Mouse (Mus musculus): ENCODE data around the gene Atxn7l1. TPM values are rescaled to one million over a fixed set of nuclear protein-coding genes. Genes with fewer than 3 reads are reported as not detected.
A peak's percentile ranks its signal among the peaks of the same experiment; 100 is the strongest.

The Atxn7l1 gene
- polyA plus RNA-seq, 1 experiment from 2014 or later: 23.9 TPM

- no peak overlapping the region for H3K9ac ChIP-seq (replicated peaks; ENCODE audit: low read length)
These were observed 166.6 kb downstream of the Atxn7l1 start for GRCm38 (mm10) chr12:33313828-33314671.

GRCm38 (mm10) chr12:33314924-33315643 is 167.6 kb downstream of the Atxn7l1 start:
- Histone ChIP-seq H3K9ac (replicated peaks; ENCODE audit: low read length) (no peak overlapping the region), H3K9me3 (ENCODE audit: control insufficient read depth, low read length) (no peaks in the 10 kb centered on the region), H3K4me3 (replicated peaks; ENCODE audit: low read depth, low read length) (no peak overlapping the region), H3K27ac (replicated peaks; ENCODE audit: low read depth, low read length) (no peak overlapping the region), H3K27me3 (ENCODE audit: control insufficient read depth, insufficient read depth, low read length) (no peaks in the 10 kb centered on the region), H3K36me3 (ENCODE audit: control insufficient read depth, insufficient read depth, low read length) (no peaks in the 10 kb centered on the region), H3K4me1 (ENCODE audit: control insufficient read depth, insufficient read depth, low read length) (0 out of 2 replicates have a peak, but pooled peaks cover 2% of the 10 kb centered on the region), H3K4me2 (ENCODE audit: low read length) (no peak overlapping the region)
- 86% methylated on average over 16 of the region's 16 CpGs for WGBS
- DNase-seq (no peak), ATAC-seq (ENCODE audit: low FRiP score, low TSS enrichment) (no peak)

More at GRCm38 (mm10) chr12:33313828-33314671, 166.6 kb downstream of the Atxn7l1 start:
- WGBS: 33% methylated on average over 14 of the region's 14 CpGs
- Histone ChIP-seq H3K4me1 (ENCODE audit: control insufficient read depth, insufficient read depth, low read length) (0 out of 2 replicates have a peak, but pooled peaks cover 2% of the 10 kb centered on the region), H3K27me3 (ENCODE audit: control insufficient read depth, insufficient read depth, low read length) (no peaks in the 10 kb centered on the region), H3K9me3 (ENCODE audit: control insufficient read depth, low read length) (no peaks in the 10 kb centered on the region), H3K36me3 (ENCODE audit: control insufficient read depth, insufficient read depth, low read length) (no peaks in the 10 kb centered on the region), H3K4me3 (replicated peaks; ENCODE audit: low read depth, low read length) (no peak overlapping the region), H3K4me2 (ENCODE audit: low read length) (no peak overlapping the region), H3K27ac (replicated peaks; ENCODE audit: low read depth, low read length) (0 out of 2 replicates have a peak overlapping the region, but pooled peaks have one; percentile 49)
- ATAC-seq (ENCODE audit: low FRiP score, low TSS enrichment) (no peak), DNase-seq (peak; percentile 62)

GRCm38 (mm10) chr12:33315804-33316203 is 168.3 kb downstream of the Atxn7l1 start:
- H3K27ac ChIP-seq (replicated peaks; ENCODE audit: low read depth, low read length): no peak overlapping the region
- no peak overlapping the region for H3K4me3 ChIP-seq (replicated peaks; ENCODE audit: low read depth, low read length)
- H3K9me3 ChIP-seq (ENCODE audit: control insufficient read depth, low read length): no peaks in the 10 kb centered on the region
- H3K36me3 ChIP-seq (ENCODE audit: control insufficient read depth, insufficient read depth, low read length): no peaks in the 10 kb centered on the region
- 0 out of 2 replicates have a peak, but pooled peaks cover 2% of the 10 kb centered on the region for H3K4me1 ChIP-seq (ENCODE audit: control insufficient read depth, insufficient read depth, low read length)
- 83% methylated on average over 5 of the region's 5 CpGs for WGBS
- no peak for ATAC-seq (ENCODE audit: low FRiP score, low TSS enrichment)
- H3K27me3 ChIP-seq (ENCODE audit: control insufficient read depth, insufficient read depth, low read length): no peaks in the 10 kb centered on the region
- H3K9ac ChIP-seq (replicated peaks; ENCODE audit: low read length): no peak overlapping the region
- no peak overlapping the region for H3K4me2 ChIP-seq (ENCODE audit: low read length)
- DNase-seq: no peak

GRCm38 (mm10) chr12:33317792-33318530 is 170.5 kb downstream of the Atxn7l1 start:
- ATAC-seq (ENCODE audit: low FRiP score, low TSS enrichment) (no peak), DNase-seq (no peak)
- Histone ChIP-seq H3K4me2 (ENCODE audit: low read length) (no peak overlapping the region), H3K27ac (replicated peaks; ENCODE audit: low read depth, low read length) (no peak overlapping the region), H3K9ac (replicated peaks; ENCODE audit: low read length) (no peak overlapping the region), H3K36me3 (ENCODE audit: control insufficient read depth, insufficient read depth, low read length) (no peaks in the 10 kb centered on the region), H3K4me3 (replicated peaks; ENCODE audit: low read depth, low read length) (no peak overlapping the region), H3K27me3 (ENCODE audit: control insufficient read depth, insufficient read depth, low read length) (no peaks in the 10 kb centered on the region), H3K4me1 (ENCODE audit: control insufficient read depth, insufficient read depth, low read length) (0 out of 2 replicates have a peak, but pooled peaks cover 2% of the 10 kb centered on the region), H3K9me3 (ENCODE audit: control insufficient read depth, low read length) (no peaks in the 10 kb centered on the region)
- 84% methylated on average over 9 of the region's 9 CpGs for WGBS

- Histone ChIP-seq H3K36me3 (ENCODE audit: control insufficient read depth, insufficient read depth, low read length) (0 out of 2 replicates have a peak, but pooled peaks cover 2% of the 10 kb centered on the region), H3K9me3 (ENCODE audit: control insufficient read depth, low read length) (no peaks in the 10 kb centered on the region), H3K9ac (replicated peaks; ENCODE audit: low read length) (no peak overlapping the region), H3K4me2 (ENCODE audit: low read length) (no peak overlapping the region), H3K27me3 (ENCODE audit: control insufficient read depth, insufficient read depth, low read length) (no peaks in the 10 kb centered on the region), H3K4me3 (replicated peaks; ENCODE audit: low read depth, low read length) (no peak overlapping the region), H3K4me1 (ENCODE audit: control insufficient read depth, insufficient read depth, low read length) (0 out of 2 replicates have a peak, but pooled peaks cover 3% of the 10 kb centered on the region), H3K27ac (replicated peaks; ENCODE audit: low read depth, low read length) (no peak overlapping the region)
- ATAC-seq (ENCODE audit: low FRiP score, low TSS enrichment) (no peak), DNase-seq (no peak)
- 75% methylated on average over 7 of the region's 7 CpGs for WGBS
These were observed 175.1 kb downstream of the Atxn7l1 start for GRCm38 (mm10) chr12:33322547-33322946.

GRCm38 (mm10) chr12:33323821-33324220 is 176.3 kb downstream of the Atxn7l1 start:
- Histone ChIP-seq H3K9me3 (ENCODE audit: control insufficient read depth, low read length) (no peaks in the 10 kb centered on the region), H3K9ac (replicated peaks; ENCODE audit: low read length) (no peak overlapping the region), H3K27ac (replicated peaks; ENCODE audit: low read depth, low read length) (no peak overlapping the region), H3K4me1 (ENCODE audit: control insufficient read depth, insufficient read depth, low read length) (0 out of 2 replicates have a peak, but pooled peaks cover 3% of the 10 kb centered on the region), H3K4me3 (replicated peaks; ENCODE audit: low read depth, low read length) (no peak overlapping the region), H3K36me3 (ENCODE audit: control insufficient read depth, insufficient read depth, low read length) (0 out of 2 replicates have a peak, but pooled peaks cover 2% of the 10 kb centered on the region), H3K4me2 (ENCODE audit: low read length) (no peak overlapping the region), H3K27me3 (ENCODE audit: control insufficient read depth, insufficient read depth, low read length) (no peaks in the 10 kb centered on the region)
- no peak for ATAC-seq (ENCODE audit: low FRiP score, low TSS enrichment)
- 93% methylated on average over 1 of the region's 1 CpGs for WGBS
- DNase-seq: no peak

- no peak overlapping the region for H3K27ac ChIP-seq (replicated peaks; ENCODE audit: low read depth, low read length)
- no peak overlapping the region for H3K4me3 ChIP-seq (replicated peaks; ENCODE audit: low read depth, low read length)
- H3K4me2 ChIP-seq (ENCODE audit: low read length): no peak overlapping the region
- 74% methylated on average over 9 of the region's 9 CpGs for WGBS
- ATAC-seq (ENCODE audit: low FRiP score, low TSS enrichment) (no peak), DNase-seq (no peak)
- H3K9ac ChIP-seq (replicated peaks; ENCODE audit: low read length): no peak overlapping the region
- no peaks in the 10 kb centered on the region for H3K9me3 ChIP-seq (ENCODE audit: control insufficient read depth, low read length)
- 0 out of 2 replicates have a peak, but pooled peaks cover 3% of the 10 kb centered on the region for H3K4me1 ChIP-seq (ENCODE audit: control insufficient read depth, insufficient read depth, low read length)
- no peaks in the 10 kb centered on the region for H3K27me3 ChIP-seq (ENCODE audit: control insufficient read depth, insufficient read depth, low read length)
- H3K36me3 ChIP-seq (ENCODE audit: control insufficient read depth, insufficient read depth, low read length): 0 out of 2 replicates have a peak, but pooled peaks cover 2% of the 10 kb centered on the region
These were observed 177.9 kb downstream of the Atxn7l1 start for GRCm38 (mm10) chr12:33325424-33325823.

- peaks cover 19% of the 10 kb centered on the region for H3K4me1 ChIP-seq (ENCODE audit: control insufficient read depth, insufficient read depth, low read length)
- no peak overlapping the region for H3K4me2 ChIP-seq (ENCODE audit: low read length)
- ATAC-seq (ENCODE audit: low FRiP score, low TSS enrichment) (no peak), DNase-seq (no peak)
- WGBS: 60% methylated on average over 4 of the region's 4 CpGs
- H3K27ac ChIP-seq (replicated peaks; ENCODE audit: low read depth, low read length): no peak overlapping the region
- H3K9me3 ChIP-seq (ENCODE audit: control insufficient read depth, low read length): no peaks in the 10 kb centered on the region
- H3K36me3 ChIP-seq (ENCODE audit: control insufficient read depth, insufficient read depth, low read length): no peaks in the 10 kb centered on the region
- H3K4me3 ChIP-seq (replicated peaks; ENCODE audit: low read depth, low read length): no peak overlapping the region
- H3K9ac ChIP-seq (replicated peaks; ENCODE audit: low read length): no peak overlapping the region
- H3K27me3 ChIP-seq (ENCODE audit: control insufficient read depth, insufficient read depth, low read length): no peaks in the 10 kb centered on the region
These were observed 184.6 kb downstream of the Atxn7l1 start for GRCm38 (mm10) chr12:33332046-33332445.
